Comparison of ENCODE assay signal across 21 mouse cellular contexts in the genomic region with DNA sequence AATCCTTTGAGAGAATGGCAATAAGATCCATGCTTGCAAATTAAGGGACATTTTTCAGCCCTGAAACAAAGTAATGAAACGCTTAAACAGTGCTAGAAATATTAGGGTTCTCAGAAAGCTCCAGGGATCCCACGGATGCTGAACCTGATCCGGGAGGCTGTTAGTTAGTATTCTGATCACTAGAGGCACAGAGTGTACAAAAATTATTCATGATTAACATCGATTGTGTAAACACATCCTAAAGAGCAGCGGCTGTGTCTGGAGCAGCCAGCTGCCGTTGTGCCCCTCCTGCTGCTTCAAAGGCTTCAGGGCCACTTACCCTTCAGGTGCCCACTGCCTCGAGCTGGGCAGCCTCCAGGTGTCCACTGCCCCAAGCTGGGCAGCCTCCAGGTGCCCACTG.
DNase-seq lines count a peak whose midpoint lies in the region; ATAC-seq and TF ChIP-seq lines count a peak whose summit lies in the region.
"Had no signal": no experiment of that assay in that cellular context is flagged by ENCODE, and none has a peak within 500 bp of the region (broad histone marks: within the 10 kb centered on the region; RNA-seq: fewer than 3 reads in every experiment).

No protein-coding gene starts in this region.

- DNase-seq in hindbrain, embryonic 10.5 days (ENCODE audit: low spot score) = no peak
- no peak for DNase-seq in midbrain, embryonic 10.5 days (ENCODE audit: low spot score)
- DNase-seq in midbrain, postnatal 0 days (ENCODE audit: low spot score) = no peak
- no peak for DNase-seq in thymus, postnatal 0 days (ENCODE audit: low spot score)
- no peak for DNase-seq in spleen, postnatal 4 days (ENCODE audit: low spot score in 2 of 2)
- DNase-seq in gastrocnemius, postnatal 36 days = no peak
- DNase-seq: adrenal gland, postnatal 36 days; B cell, adult 2 months; cerebellum, adult 18-20 months; cerebellum, postnatal 25 days; embryo, embryonic 11 days; gastrocnemius, postnatal 10 days; heart, adult 18-20 months; kidney, adult 18-20 months; lung, adult 2 months; thymus, postnatal 4 days had no signal

- no peak for TF ChIP-seq CTCF in midbrain, postnatal 0 days (IDR thresholded peaks at IDR 0.05)

- H3K27me3 ChIP-seq in hindbrain, embryonic 13.5 days = no peaks in the 10 kb centered on the region
- H3K27me3 ChIP-seq in hindbrain, embryonic 10.5 days (ENCODE audit: insufficient read depth, poor library complexity, severe bottlenecking) = no peaks in the 10 kb centered on the region
- no peaks in the 10 kb centered on the region for H3K27me3 ChIP-seq in forebrain, embryonic 16.5 days (replicated peaks; ENCODE audit: control insufficient read depth, insufficient read depth, low read length)
- H3K27me3 ChIP-seq in midbrain, embryonic 10.5 days (ENCODE audit: low read depth, poor library complexity, severe bottlenecking) = no peaks in the 10 kb centered on the region
- no peaks in the 10 kb centered on the region for H3K27me3 ChIP-seq in midbrain, postnatal 0 days (ENCODE audit: insufficient read depth, low read length)
- H3K27me3 ChIP-seq: heart, embryonic 15.5 days had no signal

- H3K4me2 ChIP-seq in hindbrain, embryonic 13.5 days = no peak overlapping the region
- no peak overlapping the region for H3K4me2 ChIP-seq in forebrain, embryonic 16.5 days (ENCODE audit: low read length)
- no peak overlapping the region for H3K4me2 ChIP-seq in midbrain, postnatal 0 days (ENCODE audit: low read depth, low read length, poor library complexity, severe bottlenecking)
- H3K4me2 ChIP-seq: heart, embryonic 15.5 days; liver, embryonic 11.5 days had no signal

- 45% methylated on average over 7 of the region's 7 CpGs for WGBS in hindbrain, embryonic 13.5 days
- WGBS in hindbrain, embryonic 10.5 days = 80% methylated on average over 7 of the region's 7 CpGs
- WGBS in forebrain, embryonic 16.5 days = 42% methylated on average over 7 of the region's 7 CpGs
- WGBS in midbrain, embryonic 10.5 days = 84% methylated on average over 7 of the region's 7 CpGs
- WGBS in midbrain, postnatal 0 days = 40% methylated on average over 7 of the region's 7 CpGs

- H3K4me1 ChIP-seq in hindbrain, embryonic 13.5 days (replicated peaks) = peaks cover 72% of the 10 kb centered on the region
- peaks cover 27% of the 10 kb centered on the region for H3K4me1 ChIP-seq in hindbrain, embryonic 10.5 days (replicated peaks)
- peaks cover 34% of the 10 kb centered on the region for H3K4me1 ChIP-seq in forebrain, embryonic 16.5 days (replicated peaks; ENCODE audit: control insufficient read depth, insufficient read depth, low read length)
- peaks cover 17% of the 10 kb centered on the region for H3K4me1 ChIP-seq in midbrain, embryonic 10.5 days
- H3K4me1 ChIP-seq in midbrain, postnatal 0 days (ENCODE audit: insufficient read depth, low read length) = peaks cover 17% of the 10 kb centered on the region; the same call in 1 of the 2 replicates

- no peak overlapping the region for H3K4me3 ChIP-seq in hindbrain, embryonic 13.5 days
- H3K4me3 ChIP-seq in hindbrain, embryonic 10.5 days = no peak overlapping the region
- H3K4me3 ChIP-seq in forebrain, embryonic 16.5 days (replicated peaks; ENCODE audit: low read length) = no peak overlapping the region
- H3K4me3 ChIP-seq in midbrain, embryonic 10.5 days = no peak overlapping the region
- no peak overlapping the region for H3K4me3 ChIP-seq in midbrain, postnatal 0 days (ENCODE audit: low read depth, low read length)
- H3K4me3 ChIP-seq: heart, embryonic 15.5 days had no signal

- intact Hi-C loops in gastrocnemius, postnatal 36 days (cut with DNase I) = no loop called here

- no peaks in the 10 kb centered on the region for H3K36me3 ChIP-seq in hindbrain, embryonic 13.5 days
- H3K36me3 ChIP-seq in hindbrain, embryonic 10.5 days = 0 out of 2 replicates have a peak, but pooled peaks cover 15% of the 10 kb centered on the region
- no peaks in the 10 kb centered on the region for H3K36me3 ChIP-seq in forebrain, embryonic 16.5 days (ENCODE audit: control insufficient read depth, insufficient read depth)
- H3K36me3 ChIP-seq in midbrain, embryonic 10.5 days = peaks cover 7% of the 10 kb centered on the region; the same call in 1 of the 2 replicates
- no peaks in the 10 kb centered on the region for H3K36me3 ChIP-seq in midbrain, postnatal 0 days (ENCODE audit: insufficient read depth, low read length)
- H3K36me3 ChIP-seq: heart, embryonic 15.5 days had no signal

- ATAC-seq in hindbrain, embryonic 13.5 days (ENCODE audit: low FRiP score) = no peak
- no peak for ATAC-seq in forebrain, embryonic 16.5 days
- no peak for ATAC-seq in midbrain, postnatal 0 days (ENCODE audit: low FRiP score)

- H3K27ac ChIP-seq in hindbrain, embryonic 13.5 days = peak overlapping the region; percentile 91
- no peak overlapping the region for H3K27ac ChIP-seq in hindbrain, embryonic 10.5 days
- peak overlapping the region; percentile 11; the same call in 1 of the 2 replicates for H3K27ac ChIP-seq in forebrain, embryonic 16.5 days (ENCODE audit: low read length)
- H3K27ac ChIP-seq in midbrain, embryonic 10.5 days (replicated peaks) = peak overlapping the region; percentile 13; the same call in 1 of the 2 replicates
- H3K27ac ChIP-seq in midbrain, postnatal 0 days (ENCODE audit: low read depth, low read length) = peak overlapping the region; percentile 75
- H3K27ac ChIP-seq: heart, embryonic 15.5 days; kidney, postnatal 0 days had no signal

- no peaks in the 10 kb centered on the region for H3K9me3 ChIP-seq in hindbrain, embryonic 13.5 days
- H3K9me3 ChIP-seq in hindbrain, embryonic 10.5 days = no peaks in the 10 kb centered on the region
- no peaks in the 10 kb centered on the region for H3K9me3 ChIP-seq in forebrain, embryonic 16.5 days (ENCODE audit: control insufficient read depth, low read length)
- H3K9me3 ChIP-seq in midbrain, embryonic 10.5 days (replicated peaks) = no peaks in the 10 kb centered on the region
- H3K9me3 ChIP-seq in midbrain, postnatal 0 days (ENCODE audit: low read length) = no peaks in the 10 kb centered on the region
- H3K9me3 ChIP-seq: heart, embryonic 15.5 days had no signal

- 0 out of 2 replicates have a peak overlapping the region, but pooled peaks have one; percentile 49 for H3K9ac ChIP-seq in hindbrain, embryonic 13.5 days
- no peak overlapping the region for H3K9ac ChIP-seq in forebrain, embryonic 16.5 days (replicated peaks; ENCODE audit: low read depth, low read length)
- no peak overlapping the region for H3K9ac ChIP-seq in midbrain, postnatal 0 days (replicated peaks; ENCODE audit: low read length, poor library complexity, severe bottlenecking)
- H3K9ac ChIP-seq: heart, embryonic 15.5 days had no signal
